Mouse (Mus musculus) cerebellum, adult 2 months (tissue): ENCODE results near the gene Igsf23.

Source experiments
- CTCF ChIP-seq: fragments of 200-500 bp; IDR thresholded peaks from 2 replicates; pipeline ENCODE4 v1.5.1; 2011; ENCODE audit warnings: low read depth, mild to moderate bottlenecking, control low read depth, low read length, moderate library complexity, borderline replicate concordance; ENCODE audit not compliant: insufficient read depth
- POLR2A ChIP-seq: fragments of 200-500 bp; IDR thresholded peaks from 2 replicates; pipeline ENCODE4 v1.6.1; 2011; ENCODE audit warnings: low read length, control low read depth, borderline replicate concordance; ENCODE audit not compliant: insufficient read depth

DNA sequence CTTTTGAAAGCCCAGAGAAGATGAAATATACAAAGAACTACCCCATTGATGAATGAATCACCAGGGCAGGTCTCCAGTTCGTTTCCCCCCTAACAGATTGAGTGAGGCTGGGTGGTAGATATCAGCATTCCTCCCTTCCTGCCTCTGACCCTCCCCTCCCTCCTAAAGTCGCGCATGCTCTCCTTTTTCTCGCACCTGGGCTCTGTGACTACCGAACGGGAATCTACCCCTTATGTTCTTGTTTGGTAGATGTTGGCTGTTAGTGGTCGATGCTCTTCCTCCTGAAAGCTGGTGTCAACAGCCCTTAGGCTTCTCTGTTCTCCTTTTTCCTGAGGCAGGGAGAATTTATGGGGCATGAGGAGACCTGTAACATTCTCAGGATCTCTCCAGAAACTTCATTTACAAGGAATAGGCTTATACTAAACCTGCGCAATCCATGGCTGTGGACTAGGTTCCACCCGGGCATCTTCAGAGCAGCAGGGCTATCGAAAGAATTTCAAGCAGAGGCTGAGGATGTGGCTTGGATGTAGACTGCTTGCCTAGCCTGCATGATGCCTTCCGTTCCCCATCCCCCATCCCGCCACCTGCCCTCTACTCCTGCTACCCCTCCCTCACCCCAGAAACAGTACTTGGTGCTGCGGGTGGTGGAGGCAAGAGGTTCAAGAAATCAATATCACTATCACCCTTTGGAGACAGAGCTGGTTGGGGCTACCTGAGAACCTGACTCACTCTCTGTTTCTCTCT, 18.3 kb downstream of the Igsf23 start:
- TF ChIP-seq CTCF, result no peak
- TF ChIP-seq POLR2A, result no peak
